Mouse (Mus musculus): ENCODE measurements at regions not wholly inside any gene's neighbourhood (a gene's known extent, or its start where the extent isn't known, plus 50 kb on each side); places are given as distances from the start of the nearest gene placed in this dataset.

DNA sequence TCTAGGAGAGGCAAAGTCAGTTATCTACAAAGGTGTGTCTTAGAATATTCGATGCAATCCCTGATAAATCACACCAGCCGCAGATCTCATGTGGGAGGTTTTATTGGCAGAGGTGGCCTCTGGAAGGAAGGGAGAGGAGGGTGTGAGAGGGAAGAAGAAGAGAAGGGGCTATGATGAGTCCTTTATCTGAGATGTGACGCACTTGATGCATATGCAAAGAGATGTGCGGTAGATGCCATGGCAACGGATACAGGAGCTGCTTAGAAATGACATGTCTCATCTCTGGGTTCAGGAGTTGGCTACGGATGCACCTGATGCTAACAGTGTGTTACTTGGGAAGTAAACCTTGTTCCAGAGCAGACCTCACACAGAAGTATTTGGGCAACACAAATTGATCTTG lies 718.6 kb upstream of the Gm21961 start:
- no peaks in the 10 kb centered on the region for H3K4me1 ChIP-seq (ENCODE audit: control insufficient read depth in 1 of 2, insufficient read depth in 2 of 2)
- TF ChIP-seq CTCF (conservative IDR thresholded peaks at IDR 0.05 in 1 of 2, IDR thresholded peaks at IDR 0.05 in 1 of 2; ENCODE audit: low read depth in 2 of 2, low read length in 2 of 2) (no peak), MEF2A (IDR thresholded peaks at IDR 0.05; ENCODE audit: borderline replicate concordance, low read depth, low read length) (no peak)
- no peak overlapping the region for H3K9ac ChIP-seq (ENCODE audit: insufficient read depth, low read depth)
- no peak overlapping the region for H3K27ac ChIP-seq (ENCODE audit: insufficient read depth, low read depth)
- H3K4me2 ChIP-seq (ENCODE audit: insufficient read depth, low read depth, poor library complexity, severe bottlenecking) = no peak overlapping the region
- dilution Hi-C loops (cut with MboI; ENCODE audit: extremely low pct_ligation_motif_present, extremely low pct_unique_long_range_greater_than_20kb, low sequenced_read_pairs) (no loop called here), in situ Hi-C loops (cut with MboI; ENCODE audit: low pct_ligation_motif_present, low pct_unique_long_range_greater_than_20kb, low sequenced_read_pairs) (no loop called here)
- H3K79me2 ChIP-seq (replicated peaks; ENCODE audit: control insufficient read depth, extremely low read depth, insufficient read depth, poor library complexity, severe bottlenecking) = no peaks in the 10 kb centered on the region
- no peak for DNase-seq (ENCODE audit: extremely low read depth)
- H3K9me3 ChIP-seq (replicated peaks; ENCODE audit: low read length) = no peaks in the 10 kb centered on the region
- H3K4me3 ChIP-seq (replicated peaks in 1 of 3; ENCODE audit: low read depth in 2 of 3, low read length in 2 of 3, poor library complexity in 1 of 3) = no peak overlapping the region
- no peaks in the 10 kb centered on the region for H3K27me3 ChIP-seq (replicated peaks)
- no peaks in the 10 kb centered on the region for H3K36me3 ChIP-seq (replicated peaks in 1 of 2; ENCODE audit: control insufficient read depth in 1 of 2, insufficient read depth in 1 of 2, low read length in 1 of 2)

DNA sequence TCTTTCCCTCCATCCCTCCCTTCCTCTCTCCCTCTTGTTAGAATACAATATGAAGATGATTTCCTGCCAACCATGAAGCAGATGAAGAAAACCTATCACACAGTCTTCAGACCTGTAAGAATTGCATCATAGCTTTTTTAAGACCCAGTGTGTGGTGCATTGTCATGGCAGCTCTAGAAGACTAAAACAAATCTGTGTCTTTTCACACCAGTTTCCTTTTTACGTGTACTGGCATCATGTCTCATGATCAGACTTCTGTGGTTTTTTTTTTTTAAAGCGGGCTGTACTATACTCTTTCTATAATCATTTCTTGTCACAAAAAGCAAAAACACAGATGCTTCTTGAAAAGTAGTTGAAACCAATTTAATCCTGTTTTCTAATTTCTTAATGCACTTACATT lies 716.6 kb upstream of the Gm21961 start:
- H3K4me2 ChIP-seq (ENCODE audit: insufficient read depth, low read depth, poor library complexity, severe bottlenecking) = no peak overlapping the region
- H3K36me3 ChIP-seq (replicated peaks in 1 of 2; ENCODE audit: control insufficient read depth in 1 of 2, insufficient read depth in 1 of 2, low read length in 1 of 2) = no peaks in the 10 kb centered on the region
- no peak overlapping the region for H3K9ac ChIP-seq (ENCODE audit: insufficient read depth, low read depth)
- no peak overlapping the region for H3K27ac ChIP-seq (ENCODE audit: insufficient read depth, low read depth)
- no peaks in the 10 kb centered on the region for H3K27me3 ChIP-seq (replicated peaks)
- H3K79me2 ChIP-seq (replicated peaks; ENCODE audit: control insufficient read depth, extremely low read depth, insufficient read depth, poor library complexity, severe bottlenecking) = no peaks in the 10 kb centered on the region
- DNase-seq (ENCODE audit: extremely low read depth) = peak; percentile 12
- H3K4me3 ChIP-seq (replicated peaks in 1 of 3; ENCODE audit: low read depth in 2 of 3, low read length in 2 of 3, poor library complexity in 1 of 3) = no peak overlapping the region
- in situ Hi-C loops (cut with MboI; ENCODE audit: low pct_ligation_motif_present, low pct_unique_long_range_greater_than_20kb, low sequenced_read_pairs) (no loop called here), dilution Hi-C loops (cut with MboI; ENCODE audit: extremely low pct_ligation_motif_present, extremely low pct_unique_long_range_greater_than_20kb, low sequenced_read_pairs) (no loop called here)
- no peaks in the 10 kb centered on the region for H3K9me3 ChIP-seq (replicated peaks; ENCODE audit: low read length)
- H3K4me1 ChIP-seq (ENCODE audit: control insufficient read depth in 1 of 2, insufficient read depth in 2 of 2) = peaks cover 0 to 4% of the 10 kb centered on the region in 2 experiments; a peak in 1 of 4 replicates
- TF ChIP-seq ETS1 (conservative IDR thresholded peaks at IDR 0.05; ENCODE audit: low read depth, low read length) (0 out of 2 replicates have a peak, but pooled peaks have one; percentile 9), ZNF384 (IDR thresholded peaks at IDR 0.05; ENCODE audit: low read depth, low read length) (peak; percentile 86), TCF12 (IDR thresholded peaks at IDR 0.05; ENCODE audit: low read depth, low read length) (no peak), JUN (IDR thresholded peaks at IDR 0.05; ENCODE audit: insufficient read depth, low read depth, low read length) (peak; percentile 37; the same call in 1 of the 2 replicates), BHLHE40 (IDR thresholded peaks at IDR 0.05; ENCODE audit: low read depth, low read length) (peak; percentile 64), IRF4 (IDR thresholded peaks at IDR 0.05; ENCODE audit: low read depth, low read length) (peak; percentile 62; the same call in 1 of the 2 replicates), MXI1 (IDR thresholded peaks at IDR 0.05; ENCODE audit: low read depth, low read length) (no peak), MEF2A (IDR thresholded peaks at IDR 0.05; ENCODE audit: borderline replicate concordance, low read depth, low read length) (peak; percentile 55; the same call in 1 of the 2 replicates)

DNA sequence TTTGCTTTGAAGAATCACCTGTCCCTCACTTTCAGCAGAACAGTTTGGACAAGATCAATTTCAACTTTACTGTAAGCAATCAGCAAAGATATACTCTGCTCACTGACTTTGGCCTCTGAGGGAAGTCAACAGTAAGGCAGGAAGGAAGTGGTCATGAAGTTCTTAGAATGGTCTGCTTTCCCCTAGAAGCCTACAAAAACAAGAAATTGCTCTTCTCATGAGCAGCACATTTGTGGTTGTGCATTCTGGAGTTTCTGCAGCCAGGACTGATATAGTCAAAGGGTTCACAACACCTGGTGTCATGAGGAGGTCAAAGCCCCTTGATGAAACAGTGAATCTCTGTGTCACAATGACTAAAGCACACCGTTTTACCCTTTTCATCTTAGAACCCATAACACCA lies 712.4 kb upstream of the Gm21961 start:
- H3K4me3 ChIP-seq (replicated peaks in 1 of 3; ENCODE audit: low read depth in 2 of 3, low read length in 2 of 3, poor library complexity in 1 of 3) = no peak overlapping the region
- H3K27me3 ChIP-seq (replicated peaks) = no peaks in the 10 kb centered on the region
- no peak overlapping the region for H3K27ac ChIP-seq (ENCODE audit: insufficient read depth, low read depth)
- in situ Hi-C loops (cut with MboI; ENCODE audit: low pct_ligation_motif_present, low pct_unique_long_range_greater_than_20kb, low sequenced_read_pairs) = no loop called here
- no peaks in the 10 kb centered on the region for H3K36me3 ChIP-seq (replicated peaks in 1 of 2; ENCODE audit: control insufficient read depth in 1 of 2, insufficient read depth in 1 of 2, low read length in 1 of 2)
- dilution Hi-C loops (cut with MboI; ENCODE audit: extremely low pct_ligation_motif_present, extremely low pct_unique_long_range_greater_than_20kb, low sequenced_read_pairs) = no loop called here
- TF ChIP-seq CHD2 (IDR thresholded peaks at IDR 0.05; ENCODE audit: low read length) (no peak), MAX (IDR thresholded peaks at IDR 0.05; ENCODE audit: low read length) (no peak)
- peaks cover 0 to 4% of the 10 kb centered on the region in 2 experiments; a peak in 1 of 4 replicates for H3K4me1 ChIP-seq (ENCODE audit: control insufficient read depth in 1 of 2, insufficient read depth in 2 of 2)
- no peak for DNase-seq (ENCODE audit: extremely low read depth)
- no peak overlapping the region for H3K9ac ChIP-seq (ENCODE audit: insufficient read depth, low read depth)
- H3K79me2 ChIP-seq (replicated peaks; ENCODE audit: control insufficient read depth, extremely low read depth, insufficient read depth, poor library complexity, severe bottlenecking) = no peaks in the 10 kb centered on the region
- no peak overlapping the region for H3K4me2 ChIP-seq (ENCODE audit: insufficient read depth, low read depth, poor library complexity, severe bottlenecking)
- no peaks in the 10 kb centered on the region for H3K9me3 ChIP-seq (replicated peaks; ENCODE audit: low read length)
